Mouse (Mus musculus): ENCODE results near the gene Hoxd8. TPM values are rescaled to one million over a fixed set of nuclear protein-coding genes. Genes with fewer than 3 reads are reported as not detected.
A peak's percentile ranks its signal among the peaks of the same experiment; 100 is the strongest.

Hoxd8 gene
- polyA plus RNA-seq, 1 experiment from 2014 or later, result 36.4 TPM

DNA sequence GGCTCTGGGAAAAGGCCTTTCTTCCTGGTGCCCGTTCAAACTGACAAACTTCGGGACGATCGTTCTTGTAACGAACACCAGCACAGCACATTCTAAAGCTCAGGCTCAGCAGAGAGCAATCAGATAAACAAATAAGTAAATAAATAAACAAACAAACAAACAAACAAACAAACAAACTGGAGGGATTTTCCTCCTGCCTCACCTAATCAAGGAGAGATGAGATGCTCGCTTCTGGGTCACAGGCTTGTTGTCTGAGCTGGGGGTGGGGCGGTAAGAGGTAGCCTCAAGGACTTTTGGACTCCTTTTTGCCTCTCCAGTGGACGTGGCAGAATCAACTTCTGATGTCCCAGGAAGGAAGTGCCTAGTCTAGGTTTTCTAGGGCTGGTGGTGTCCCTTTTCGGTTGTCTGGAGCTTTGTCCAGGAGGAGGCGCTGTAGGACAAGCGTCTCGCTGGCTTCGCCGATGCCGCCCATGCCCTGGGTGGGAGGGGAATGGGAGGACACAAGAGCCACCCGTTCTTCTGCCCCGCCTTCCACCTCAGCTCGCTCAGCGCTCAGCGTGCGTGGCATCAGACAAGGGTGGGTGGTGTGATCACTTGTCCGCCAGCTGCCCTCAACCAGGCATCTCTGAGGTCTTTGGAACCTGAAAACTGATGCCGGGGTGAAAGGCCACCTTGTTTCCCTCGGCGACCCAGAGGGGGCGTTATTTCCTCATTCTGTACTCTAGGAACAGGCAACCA, 11.3 kb downstream of the Hoxd8 start:
- 3% methylated on average over 26 of the region's 26 CpGs for WGBS
- Histone ChIP-seq H3K9ac (peak overlapping the region; percentile 99; the same call in 1 of the 2 replicates), H3K4me3 (replicated peaks) (peak overlapping the region; percentile 95), H3K36me3 (no peaks in the 10 kb centered on the region), H3K27ac (peak overlapping the region; percentile 96), H3K4me1 (peaks cover 61% of the 10 kb centered on the region), H3K9me3 (replicated peaks) (no peaks in the 10 kb centered on the region), H3K4me2 (peak overlapping the region; percentile 75), H3K27me3 (no peaks in the 10 kb centered on the region)
- ATAC-seq (replicated peaks; ENCODE audit: low FRiP score), result peak; percentile 77

GRCm38 (mm10) chr2:74720384-74720783, 16.0 kb downstream of the Hoxd8 start:
- H3K4me3 ChIP-seq (replicated peaks), result no peak overlapping the region
- peaks cover 90% of the 10 kb centered on the region for H3K4me1 ChIP-seq
- no peak for ATAC-seq (replicated peaks; ENCODE audit: low FRiP score)
- H3K27ac ChIP-seq, result 0 out of 2 replicates have a peak overlapping the region, but pooled peaks have one; percentile 85
- no peaks in the 10 kb centered on the region for H3K27me3 ChIP-seq
- H3K9me3 ChIP-seq (replicated peaks), result no peaks in the 10 kb centered on the region
- H3K36me3 ChIP-seq, result peaks cover 2% of the 10 kb centered on the region; the same call in 1 of the 2 replicates
- no peak overlapping the region for H3K9ac ChIP-seq
- 17% methylated on average over 2 of the region's 2 CpGs for WGBS
- peak overlapping the region; percentile 65 for H3K4me2 ChIP-seq

GRCm38 (mm10) chr2:74720955-74721491, 16.6 kb downstream of the Hoxd8 start:
- peak overlapping the region; percentile 85 for H3K27ac ChIP-seq

GRCm38 (mm10) chr2:74721882-74722281, 17.5 kb downstream of the Hoxd8 start:
- Histone ChIP-seq H3K4me1 (peaks cover 90% of the 10 kb centered on the region), H3K9ac (peak overlapping the region; percentile 27; the same call in 1 of the 2 replicates), H3K9me3 (replicated peaks) (no peaks in the 10 kb centered on the region), H3K27me3 (no peaks in the 10 kb centered on the region), H3K4me2 (peak overlapping the region; percentile 65), H3K4me3 (replicated peaks) (peak overlapping the region; percentile 40), H3K27ac (peak overlapping the region; percentile 85), H3K36me3 (peaks cover 12% of the 10 kb centered on the region; the same call in 1 of the 2 replicates)
- ATAC-seq (replicated peaks; ENCODE audit: low FRiP score), result peak; percentile 14; the same call in 1 of the 2 replicates
- WGBS, result 7% methylated on average over 6 of the region's 6 CpGs

More at GRCm38 (mm10) chr2:74720955-74721491, 16.6 kb downstream of the Hoxd8 start:
- WGBS, result 18% methylated on average over 5 of the region's 5 CpGs
- Histone ChIP-seq H3K4me3 (replicated peaks) (0 out of 2 replicates have a peak overlapping the region, but pooled peaks have one; percentile 1), H3K4me2 (peak overlapping the region; percentile 65), H3K27me3 (no peaks in the 10 kb centered on the region), H3K4me1 (peaks cover 89% of the 10 kb centered on the region), H3K36me3 (peaks cover 8% of the 10 kb centered on the region; the same call in 1 of the 2 replicates), H3K9ac (peak overlapping the region; percentile 2; the same call in 1 of the 2 replicates), H3K9me3 (replicated peaks) (no peaks in the 10 kb centered on the region)
- no peak for ATAC-seq (replicated peaks; ENCODE audit: low FRiP score)

DNA sequence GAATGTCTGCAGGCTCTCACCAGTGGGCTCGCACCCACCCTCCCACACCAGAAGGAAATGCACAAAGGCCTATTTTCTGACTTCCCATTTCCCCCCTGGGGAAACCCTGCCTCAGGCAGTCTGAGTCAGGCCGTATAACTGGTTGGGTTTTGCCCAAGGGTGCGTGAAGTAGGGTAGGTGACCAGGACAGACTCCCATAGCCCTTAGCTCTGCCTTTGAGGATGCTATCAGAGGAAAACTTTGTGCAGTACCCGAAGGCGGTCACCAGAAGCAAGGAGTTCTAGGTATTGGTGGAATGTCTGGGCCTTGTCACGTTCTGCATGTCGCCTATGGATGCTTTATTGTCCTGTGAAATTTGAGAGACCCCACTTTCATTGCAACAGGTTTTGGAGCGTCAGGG, 18.5 kb downstream of the Hoxd8 start:
- WGBS, result 41% methylated on average over 8 of the region's 8 CpGs
- H3K9ac ChIP-seq, result peak overlapping the region; percentile 27
- no peaks in the 10 kb centered on the region for H3K27me3 ChIP-seq
- peak overlapping the region; percentile 40 for H3K4me3 ChIP-seq (replicated peaks)
- ATAC-seq (replicated peaks; ENCODE audit: low FRiP score), result no peak
- peak overlapping the region; percentile 65 for H3K4me2 ChIP-seq
- H3K36me3 ChIP-seq, result peaks cover 12% of the 10 kb centered on the region; the same call in 1 of the 2 replicates
- H3K4me1 ChIP-seq, result peaks cover 96% of the 10 kb centered on the region
- peak overlapping the region; percentile 85 for H3K27ac ChIP-seq
- no peaks in the 10 kb centered on the region for H3K9me3 ChIP-seq (replicated peaks)

DNA sequence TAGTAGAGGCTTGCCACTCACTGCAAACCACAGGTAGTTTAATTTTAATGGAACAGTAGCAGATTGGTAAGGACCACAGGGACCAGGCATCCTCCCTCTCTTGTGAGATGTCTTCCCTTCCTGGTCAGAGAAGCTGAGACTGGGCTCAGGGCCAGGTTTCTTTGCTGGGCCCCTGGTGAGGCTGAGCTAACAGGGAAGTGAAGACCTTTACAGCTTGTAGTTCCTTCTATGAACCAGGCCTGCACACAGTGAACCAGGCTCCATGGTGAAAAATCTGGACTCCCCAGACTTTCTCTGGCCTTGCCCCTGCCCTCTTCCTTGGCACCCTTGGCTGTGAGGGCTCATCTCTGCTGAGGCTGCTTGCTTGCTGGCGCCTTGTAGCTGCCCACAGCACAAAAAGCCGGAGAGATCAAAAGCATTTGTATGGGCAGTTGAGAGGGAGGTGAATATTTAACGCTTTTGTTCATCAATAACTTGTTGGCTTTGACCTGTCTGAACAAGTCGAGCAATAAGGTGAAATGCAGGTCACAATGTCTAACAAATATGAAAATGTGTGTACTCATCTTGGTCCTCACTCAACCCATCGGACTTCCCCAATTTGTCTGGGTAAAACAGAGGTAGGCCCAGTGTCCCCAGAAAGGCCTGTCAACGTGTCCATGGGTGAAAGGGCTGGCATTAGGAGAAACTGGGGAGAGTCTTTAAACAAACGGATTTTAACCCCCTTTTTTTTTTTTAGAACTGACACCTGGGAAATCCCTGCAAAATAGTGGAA, 20.0 kb downstream of the Hoxd8 start:
- Histone ChIP-seq H3K27me3 (no peaks in the 10 kb centered on the region), H3K36me3 (peaks cover 19% of the 10 kb centered on the region), H3K9me3 (replicated peaks) (no peaks in the 10 kb centered on the region), H3K9ac (peak overlapping the region; percentile 26; the same call in 1 of the 2 replicates), H3K27ac (peak overlapping the region; percentile 85), H3K4me1 (peaks cover 96% of the 10 kb centered on the region), H3K4me3 (replicated peaks) (peak overlapping the region; percentile 40), H3K4me2 (peak overlapping the region; percentile 65)
- WGBS, result 42% methylated on average over 7 of the region's 7 CpGs
- ATAC-seq (replicated peaks; ENCODE audit: low FRiP score), result no peak

- H3K9me3 ChIP-seq (replicated peaks), result no peaks in the 10 kb centered on the region
- 44% methylated on average over 17 of the region's 17 CpGs for WGBS
- H3K27me3 ChIP-seq, result no peaks in the 10 kb centered on the region
- H3K4me2 ChIP-seq, result peak overlapping the region; percentile 65
- peaks cover 91% of the 10 kb centered on the region for H3K4me1 ChIP-seq
- ATAC-seq (replicated peaks; ENCODE audit: low FRiP score), result no peak
- peak overlapping the region; percentile 40 for H3K4me3 ChIP-seq (replicated peaks)
- H3K27ac ChIP-seq, result peak overlapping the region; percentile 85
- H3K36me3 ChIP-seq, result peaks cover 21% of the 10 kb centered on the region
- H3K9ac ChIP-seq, result peak overlapping the region; percentile 21
Observed at GRCm38 (mm10) chr2:74725171-74725570, 20.8 kb downstream of the Hoxd8 start.

GRCm38 (mm10) chr2:74726551-74726950, 22.1 kb downstream of the Hoxd8 start, which contains the start of gene Gm28230:
TSS of gene Gm28230 (plus strand) at chr2:74726728.
- Histone ChIP-seq H3K27ac (peak within 1 kb of the TSS; percentile 85), H3K9me3 (replicated peaks) (no peaks in the 10 kb centered on the region), H3K27me3 (no peaks in the 10 kb centered on the region), H3K4me3 (replicated peaks) (peak within 1 kb of the TSS; percentile 40), H3K4me2 (peak within 1 kb of the TSS; percentile 65), H3K4me1 (peaks cover 89% of the 10 kb centered on the region), H3K36me3 (peaks cover 34% of the 10 kb centered on the region), H3K9ac (peak within 1 kb of the TSS; percentile 42)
- WGBS, result 46% methylated on average over 5 of the region's 5 CpGs
- no peak for ATAC-seq (replicated peaks; ENCODE audit: low FRiP score)

- Histone ChIP-seq H3K9ac (peak overlapping the region; percentile 42), H3K9me3 (replicated peaks) (no peaks in the 10 kb centered on the region), H3K27ac (peak overlapping the region; percentile 85), H3K4me1 (peaks cover 88% of the 10 kb centered on the region), H3K27me3 (no peaks in the 10 kb centered on the region), H3K36me3 (peaks cover 34% of the 10 kb centered on the region), H3K4me3 (replicated peaks) (peak overlapping the region; percentile 40), H3K4me2 (peak overlapping the region; percentile 65)
- ATAC-seq (replicated peaks; ENCODE audit: low FRiP score), result peak; percentile 3; the same call in 1 of the 2 replicates
- WGBS, result 9% methylated on average over 43 of the region's 43 CpGs
Observed at GRCm38 (mm10) chr2:74726973-74727639, 22.7 kb downstream of the Hoxd8 start.

GRCm38 (mm10) chr2:74727640-74728302, 23.4 kb downstream of the Hoxd8 start:
- H3K27ac ChIP-seq, result peak overlapping the region; percentile 85
- peak overlapping the region; percentile 40 for H3K4me3 ChIP-seq (replicated peaks)
- peaks cover 88% of the 10 kb centered on the region for H3K4me1 ChIP-seq
- ATAC-seq (replicated peaks; ENCODE audit: low FRiP score), result peak; percentile 67
- H3K9ac ChIP-seq, result peak overlapping the region; percentile 42
- H3K9me3 ChIP-seq (replicated peaks), result no peaks in the 10 kb centered on the region
- no peaks in the 10 kb centered on the region for H3K27me3 ChIP-seq
- H3K36me3 ChIP-seq, result peaks cover 34% of the 10 kb centered on the region
- H3K4me2 ChIP-seq, result peak overlapping the region; percentile 65
- WGBS, result 10% methylated on average over 25 of the region's 25 CpGs

DNA sequence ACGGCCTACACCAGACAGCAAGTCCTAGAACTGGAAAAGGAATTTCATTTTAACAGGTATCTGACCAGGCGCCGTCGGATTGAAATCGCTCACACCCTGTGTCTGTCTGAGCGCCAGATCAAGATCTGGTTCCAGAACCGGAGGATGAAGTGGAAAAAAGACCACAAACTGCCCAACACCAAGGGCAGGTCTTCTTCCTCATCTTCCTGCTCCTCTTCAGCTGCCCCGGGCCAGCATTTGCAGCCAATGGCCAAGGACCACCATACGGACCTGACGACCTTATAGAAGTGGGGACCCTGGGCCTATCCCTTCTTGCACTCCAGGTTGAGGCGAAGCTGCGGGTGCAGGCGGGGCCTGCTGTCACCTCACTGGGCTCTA, 23.9 kb downstream of the Hoxd8 start:
- H3K36me3 ChIP-seq, result peaks cover 34% of the 10 kb centered on the region
- H3K4me2 ChIP-seq, result peak overlapping the region; percentile 65
- peak overlapping the region; percentile 39 for H3K9ac ChIP-seq
- peaks cover 88% of the 10 kb centered on the region for H3K4me1 ChIP-seq
- H3K9me3 ChIP-seq (replicated peaks), result no peaks in the 10 kb centered on the region
- peak overlapping the region; percentile 40 for H3K4me3 ChIP-seq (replicated peaks)
- peak overlapping the region; percentile 85 for H3K27ac ChIP-seq
- H3K27me3 ChIP-seq, result no peaks in the 10 kb centered on the region
- ATAC-seq (replicated peaks; ENCODE audit: low FRiP score), result no peak; the same call in 1 of the 2 replicates
- 29% methylated on average over 13 of the region's 13 CpGs for WGBS

All from kidney, embryonic 15.5 days (tissue).